Mouse (Mus musculus) cortical plate, adult 2 months (tissue): ENCODE measurements around the gene Postn.

Source experiments
- CTCF ChIP-seq: fragments of 200-500 bp; IDR thresholded peaks from 2 replicates; pipeline ENCODE4 v1.5.1; 2011; ENCODE audit warnings: mild to moderate bottlenecking, control low read depth, low read length; ENCODE audit not compliant: insufficient read depth; ENCODE audit errors: extremely low read depth
- POLR2A ChIP-seq: fragments of 200-500 bp; IDR thresholded peaks from 2 replicates; pipeline ENCODE4 v1.6.1; 2011; ENCODE audit warnings: mild to moderate bottlenecking, low read length, control low read depth; ENCODE audit not compliant: insufficient read depth; ENCODE audit errors: extremely low read depth

- TF ChIP-seq CTCF (peak; percentile 38; the same call in 1 of the 2 replicates), POLR2A (no peak)
These were observed 46.9 kb upstream of the Postn start for GRCm38 (mm10) chr3:54314055-54314454.
